Mouse (Mus musculus) cerebellum, adult (tissue): Measurements from ENCODE around the gene Taf4.

Experiments
- ATAC-seq: cut with Nextera tagmentation; 2 replicates; pipeline ENCODE4 v1.9.2; 2017; ENCODE audit warnings: mild to moderate bottlenecking, moderate library complexity, mixed read lengths; ENCODE audit not compliant: insufficient number of reproducible peaks, low FRiP score, low TSS enrichment

Taf4 gene

GRCm38 (mm10) chr2:179947607-179948006 is 28.8 kb downstream of the Taf4 start:
- ATAC-seq, result no peak

- ATAC-seq, result no peak
These were observed 29.9 kb downstream of the Taf4 start for GRCm38 (mm10) chr2:179946496-179946895.

DNA sequence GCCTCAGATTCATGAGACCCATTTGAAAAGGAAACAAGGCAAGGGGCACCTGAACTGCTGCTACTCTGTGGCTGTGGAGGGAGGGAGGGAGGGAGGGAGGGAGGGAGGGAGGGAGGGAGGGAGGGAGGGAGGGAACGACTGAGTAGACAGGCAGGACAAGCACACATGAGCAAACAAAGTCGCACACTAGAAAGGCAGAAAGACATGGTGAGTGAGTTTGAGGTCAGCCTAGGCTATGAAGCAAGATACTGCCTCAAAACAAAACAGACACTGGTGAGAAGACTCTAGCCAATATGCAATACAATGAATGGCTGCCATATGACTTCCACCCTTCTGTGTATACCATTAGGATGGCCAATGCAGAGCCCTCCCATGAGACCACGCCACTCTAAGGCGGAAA is 31.4 kb downstream of the Taf4 start:
- no peak for ATAC-seq

- ATAC-seq, result no peak
These were observed 34.8 kb downstream of the Taf4 start for GRCm38 (mm10) chr2:179941696-179942095.

DNA sequence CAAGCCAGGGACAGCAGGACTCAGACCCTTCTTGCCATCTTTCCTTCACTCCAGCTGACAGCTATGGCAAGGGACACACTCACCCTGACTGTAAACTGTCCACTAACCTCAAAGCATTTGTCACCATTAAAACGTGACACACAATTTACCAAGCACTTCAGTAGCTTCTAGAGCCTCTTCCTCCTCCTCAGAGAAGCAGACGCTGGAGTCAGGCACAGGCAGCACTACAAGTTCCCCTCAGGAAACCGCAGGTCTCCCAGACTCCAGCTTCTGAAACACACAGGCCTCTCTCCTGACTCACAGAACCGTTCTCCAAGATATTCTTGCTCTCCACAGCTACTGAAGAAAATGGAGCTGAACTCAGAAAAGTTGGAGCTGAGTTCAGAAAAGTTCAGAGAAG is 39.4 kb downstream of the Taf4 start:
- ATAC-seq, result no peak

GRCm38 (mm10) chr2:179934165-179934564 is 42.3 kb downstream of the Taf4 start:
- ATAC-seq, result no peak

- ATAC-seq, result no peak
These were observed 44.7 kb downstream of the Taf4 start for GRCm38 (mm10) chr2:179931741-179932140.

DNA sequence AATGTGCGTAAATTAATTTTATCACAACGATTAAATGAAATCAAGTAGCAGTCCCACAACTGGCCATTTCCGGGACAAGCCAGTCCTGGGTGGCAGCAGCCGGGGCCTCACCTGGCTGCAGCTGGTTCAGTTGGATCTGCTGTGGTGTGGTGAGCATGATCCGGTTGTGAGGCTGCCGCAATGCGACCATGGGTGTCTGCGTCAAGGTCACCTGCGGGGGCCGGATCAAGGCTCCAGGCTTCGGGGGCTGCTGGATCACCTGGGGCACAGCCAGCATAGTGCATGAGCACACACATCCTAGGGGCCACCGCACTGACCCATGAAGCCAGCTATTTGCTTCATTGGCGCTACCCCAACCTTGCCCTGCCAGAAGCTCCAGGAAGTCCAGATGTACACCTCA is 47.3 kb downstream of the Taf4 start:
- no peak for ATAC-seq

DNA sequence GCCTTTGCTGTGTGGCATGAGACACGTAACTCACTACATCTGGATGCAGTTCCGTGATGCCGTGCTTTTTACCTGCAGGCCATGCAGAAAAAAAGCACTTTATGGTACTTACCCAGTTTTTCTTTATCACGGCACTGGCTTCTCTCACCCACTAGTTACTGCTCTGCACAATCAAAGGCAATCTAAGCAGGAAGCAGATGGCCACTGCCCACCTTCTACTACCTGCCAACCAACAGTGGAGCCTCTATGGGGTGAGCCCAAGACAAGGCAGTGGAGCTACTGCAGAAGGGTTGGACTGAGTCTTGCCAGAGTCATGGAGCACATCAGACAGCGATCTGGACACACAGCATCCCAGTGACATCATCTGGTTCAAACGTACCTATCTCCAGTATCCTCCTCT is 52.4 kb downstream of the Taf4 start:
- no peak for ATAC-seq

GRCm38 (mm10) chr2:179921021-179921653 is 55.3 kb downstream of the Taf4 start:
- ATAC-seq, result no peak

- no peak for ATAC-seq
These were observed 56.4 kb downstream of the Taf4 start for GRCm38 (mm10) chr2:179920042-179920441.

DNA sequence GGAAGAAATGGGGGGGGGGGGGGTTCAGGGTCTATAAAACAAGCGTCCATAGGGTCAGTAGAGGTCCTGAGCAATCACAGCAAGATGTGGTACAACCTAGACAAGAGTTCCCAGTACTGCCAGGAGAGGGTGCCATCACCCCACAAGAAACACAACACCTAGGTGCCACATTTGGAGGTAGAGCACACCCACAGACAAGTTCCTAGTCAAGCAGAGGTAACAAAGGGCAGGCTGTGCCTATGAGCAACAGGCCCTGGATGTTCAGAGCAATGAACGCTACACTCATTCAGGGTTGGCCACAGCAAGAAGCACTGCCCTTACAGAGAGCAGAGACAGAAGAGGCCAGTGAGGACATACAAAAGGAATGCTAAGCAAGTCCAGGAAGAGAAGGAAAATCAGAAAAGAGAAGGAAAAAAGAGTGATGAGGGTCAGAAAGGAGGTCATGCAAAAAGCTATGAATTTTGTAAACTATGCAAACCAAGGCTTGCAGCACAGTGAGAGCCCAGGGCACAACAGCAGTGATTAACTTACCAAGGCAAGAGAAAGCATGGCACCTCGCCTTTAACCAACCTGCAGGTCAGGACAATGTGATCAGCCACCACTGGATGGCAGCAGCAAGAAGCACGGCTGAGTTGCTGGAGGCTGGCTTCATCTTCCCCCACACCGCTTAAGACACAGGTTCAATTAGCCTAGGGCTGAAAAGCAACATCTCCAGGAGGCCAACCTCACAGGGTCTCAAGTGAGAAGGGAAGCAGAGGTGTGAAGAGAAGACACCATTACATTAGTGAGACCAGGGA is 59.4 kb downstream of the Taf4 start:
- peak; percentile 81 for ATAC-seq

DNA sequence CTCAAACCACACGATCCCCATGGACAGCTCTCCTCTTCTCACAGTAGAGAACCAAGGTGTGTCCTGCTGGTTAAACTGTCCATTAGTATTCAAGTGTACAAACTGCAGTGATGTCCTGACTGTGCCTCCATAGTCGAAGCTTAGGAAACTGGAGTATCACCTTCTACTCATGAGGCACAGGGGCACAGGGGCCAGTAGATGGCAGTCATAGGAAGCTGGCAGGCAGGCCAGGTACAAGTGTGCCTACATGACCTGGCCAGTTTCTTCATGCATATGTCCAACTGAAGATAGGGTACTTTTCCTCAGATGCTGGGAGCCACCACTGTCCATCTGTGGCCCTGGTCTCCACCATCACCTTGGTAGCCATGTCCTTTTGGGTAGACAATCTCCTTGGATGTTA is 62.2 kb downstream of the Taf4 start:
- ATAC-seq, result no peak

DNA sequence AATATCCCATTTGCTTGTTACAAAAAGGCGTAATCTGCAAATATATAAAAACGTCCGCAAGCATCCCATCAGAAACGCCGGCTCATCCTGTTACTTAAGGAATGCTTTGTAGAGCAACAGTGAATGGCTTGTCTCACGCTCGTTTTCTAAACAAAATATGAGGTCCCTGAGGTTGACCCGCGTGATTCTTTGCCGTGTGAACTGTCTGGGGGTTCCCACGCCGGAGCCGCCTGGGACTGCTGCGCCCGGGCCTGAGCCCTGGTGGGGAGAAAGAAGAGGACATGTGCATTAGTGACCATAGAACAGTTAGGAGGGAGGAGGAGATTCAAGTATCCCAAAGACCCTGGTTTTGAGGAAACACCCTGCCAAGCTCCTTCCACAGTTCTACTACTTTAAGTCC is 63.1 kb downstream of the Taf4 start:
- ATAC-seq, result no peak

DNA sequence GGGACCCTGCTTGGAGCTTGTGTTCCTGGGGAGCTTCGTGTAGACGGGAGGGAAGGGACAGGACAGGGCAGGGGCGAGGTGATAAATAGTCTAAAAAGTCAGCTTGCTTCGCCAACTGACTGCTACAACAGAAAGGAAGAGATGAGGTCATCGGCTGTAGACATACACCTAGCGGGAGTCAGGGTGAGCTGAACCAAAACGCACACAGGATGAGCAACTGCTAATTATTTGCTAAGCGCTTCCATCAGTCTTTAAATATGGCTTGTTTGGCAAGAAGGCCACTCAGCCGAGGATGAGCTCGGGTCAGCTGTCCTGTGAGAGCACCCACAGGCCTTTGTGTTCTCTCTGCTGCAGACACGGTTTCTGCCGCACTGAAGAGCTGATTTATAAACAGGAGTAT is 63.5 kb downstream of the Taf4 start:
- ATAC-seq, result no peak

DNA sequence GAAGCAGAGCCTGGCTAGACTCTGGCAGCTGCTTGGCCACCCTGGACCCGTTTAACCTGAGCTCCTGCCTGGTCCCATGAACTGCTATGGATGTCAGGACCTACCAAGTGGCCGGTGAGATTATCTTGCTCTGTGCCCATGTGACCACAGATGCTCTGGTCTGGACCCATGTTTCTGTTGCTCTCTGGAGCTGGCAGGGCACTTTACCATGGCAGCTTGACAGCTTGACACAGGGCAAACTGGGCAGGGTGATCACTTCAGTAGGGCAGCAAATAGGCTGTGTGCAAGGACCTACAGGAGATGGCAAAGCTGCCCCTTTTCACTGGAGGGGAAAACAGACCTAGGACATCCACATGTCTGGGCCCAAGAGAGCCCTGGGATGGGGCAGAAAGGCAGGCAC is 79.5 kb downstream of the Taf4 start:
- ATAC-seq, result no peak

DNA sequence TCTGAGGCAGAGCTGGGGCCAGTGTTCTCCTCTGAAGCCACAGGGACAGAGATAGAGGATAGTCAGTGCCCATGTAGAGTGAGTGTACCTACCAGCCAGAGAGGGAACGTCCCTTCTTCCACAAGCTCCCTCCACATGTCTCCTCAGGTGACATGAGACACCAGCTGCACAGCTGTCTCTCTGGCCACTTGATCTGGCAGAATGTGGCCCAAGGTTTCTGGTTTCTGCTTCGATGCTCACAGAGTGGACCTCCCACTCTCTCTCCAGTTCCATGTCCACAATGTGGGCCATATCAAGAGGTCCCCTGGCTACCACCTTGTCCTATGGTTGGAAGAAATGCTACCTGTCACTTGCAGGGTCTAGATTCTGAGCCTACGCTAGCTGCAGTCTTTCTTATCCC is 85.4 kb downstream of the Taf4 start:
- ATAC-seq, result no peak

GRCm38 (mm10) chr2:179884561-179884960 is 91.9 kb downstream of the Taf4 start:
- ATAC-seq, result no peak

DNA sequence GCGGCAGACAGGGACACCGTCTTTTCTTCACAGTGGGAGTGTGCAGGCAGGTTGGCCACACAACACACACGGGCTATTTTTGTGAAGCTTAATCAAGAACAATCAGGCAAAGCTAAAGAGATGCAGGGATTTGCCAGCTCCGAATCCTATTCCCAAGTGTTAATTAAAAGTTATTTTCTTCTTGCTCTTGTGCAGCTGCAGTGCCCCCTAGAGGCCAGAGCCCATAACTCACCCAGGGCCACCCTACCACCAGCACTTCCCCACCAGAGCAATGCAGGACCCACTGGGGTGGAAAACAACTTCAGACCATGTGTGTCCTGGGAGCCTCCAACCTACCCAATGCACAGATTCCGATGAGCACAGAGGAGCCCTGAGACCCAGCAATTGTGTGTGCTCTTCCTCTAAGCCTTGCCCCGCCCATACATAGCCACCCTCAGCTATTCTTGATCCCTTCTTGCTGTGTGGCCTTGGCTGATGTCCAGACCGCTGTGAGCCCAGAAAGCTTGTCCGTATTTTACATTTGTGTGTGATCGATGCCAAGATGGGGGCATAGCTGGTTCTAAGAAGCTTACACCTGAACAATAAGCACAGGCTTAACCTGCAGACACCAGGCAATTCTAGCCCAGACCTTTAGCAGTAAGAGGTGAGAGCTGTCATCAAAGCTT is 98.8 kb downstream of the Taf4 start:
- ATAC-seq, result no peak

GRCm38 (mm10) chr2:179875147-179875546 is 101.3 kb downstream of the Taf4 start:
- ATAC-seq, result 0 out of 2 replicates have a peak, but pooled peaks have one; percentile 13

GRCm38 (mm10) chr2:179873315-179873714 is 103.1 kb downstream of the Taf4 start:
- no peak for ATAC-seq

DNA sequence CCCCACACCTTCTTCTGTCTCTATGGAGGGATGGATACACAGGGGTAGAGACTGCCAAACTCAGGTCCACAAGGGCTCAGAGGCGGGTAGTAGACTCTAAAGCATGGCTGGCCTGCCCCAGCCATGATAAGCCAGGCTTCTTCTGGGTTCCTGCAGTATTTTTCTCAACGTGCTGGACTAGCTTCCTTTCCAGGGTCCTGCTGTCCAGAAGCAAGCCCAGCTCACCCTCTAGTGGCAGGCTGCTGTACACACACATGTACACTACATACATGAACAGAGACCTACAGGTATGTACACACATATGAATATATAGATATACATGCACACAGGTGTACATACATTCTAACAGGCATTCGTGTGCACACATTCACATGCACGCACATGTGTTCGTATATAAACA is 103.7 kb downstream of the Taf4 start:
- no peak for ATAC-seq
